Mouse (Mus musculus) midbrain, embryonic 16.5 days (tissue): ENCODE results near the gene Plekhh1. TPM values are rescaled to one million over a fixed set of nuclear protein-coding genes. Genes with fewer than 3 reads are reported as not detected.

ENCODE experiments used
- ATAC-seq: fragments of 200-750 bp; cut with Nextera tagmentation; 2 replicates; pipeline ENCODE4 v1.8.0; 2017; ENCODE audit warnings: moderate TSS enrichment
- H3K27ac ChIP-seq: fragments of 300-500 bp; sonication (generic); 2 replicates; pipeline ENCODE4 v1.5.1; 2014; ENCODE audit warnings: mild to moderate bottlenecking, low read length, mixed read lengths
- H3K27me3 ChIP-seq: fragments of 300-500 bp; sonication (generic); 2 replicates; pipeline ENCODE4 v1.6.1; 2014; ENCODE audit warnings: low read depth, low read length, mixed read lengths; ENCODE audit not compliant: control insufficient read depth, insufficient read depth
- H3K36me3 ChIP-seq: fragments of 300-500 bp; sonication (generic); 2 replicates; pipeline ENCODE4 v1.6.1; 2014; ENCODE audit warnings: mild to moderate bottlenecking, low read length, moderate library complexity, mixed read lengths; ENCODE audit not compliant: control insufficient read depth, insufficient read depth
- H3K4me1 ChIP-seq: fragments of 300-500 bp; sonication (generic); 2 replicates; pipeline ENCODE4 v1.6.1; 2014; ENCODE audit warnings: mild to moderate bottlenecking, low read length, mixed read lengths; ENCODE audit not compliant: control insufficient read depth, insufficient read depth
- H3K4me2 ChIP-seq: fragments of 300-500 bp; sonication (generic); 2 replicates; pipeline ENCODE4 v1.6.1; 2014; ENCODE audit warnings: mild to moderate bottlenecking, low read length, mixed read lengths
- H3K4me3 ChIP-seq: fragments of 300-500 bp; sonication (generic); 2 replicates; pipeline ENCODE4 v1.5.1; 2014; ENCODE audit warnings: low read depth, mild to moderate bottlenecking, low read length, moderate library complexity, mixed read lengths
- H3K9ac ChIP-seq: fragments of 300-500 bp; sonication (generic); 2 replicates; pipeline ENCODE4 v1.6.1; 2014; ENCODE audit warnings: low read depth, low read length, mixed read lengths
- H3K9me3 ChIP-seq: fragments of 300-500 bp; sonication (generic); replicated peaks from 2 replicates; pipeline ENCODE4 v1.6.1; 2014; ENCODE audit warnings: mild to moderate bottlenecking, low read length, mixed read lengths; ENCODE audit not compliant: control insufficient read depth, poor library complexity, severe bottlenecking
- WGBS: fragments of 180-500 bp; shearing (Covaris S2); extraction: QIAGEN DNeasy Blood & Tissue Kit; methylation state at CpG from one replicate; pipeline ENCODE4 v1.1.7; 2014; 5-methylcytosine and 5-hydroxymethylcytosine counted together
- polyA plus RNA-seq: library from polyadenylated mRNA; unstranded; fragments of >200 nt; fragmentation: Nextera tagmentation; extraction: Ambion mirVana; gene quantifications from 2 replicates; pipeline ENCODE4 v1.2.1, GENCODE M21; 2015

Gene Plekhh1
- polyA plus RNA-seq, 1 experiment from 2014 or later: 2.0 TPM

DNA sequence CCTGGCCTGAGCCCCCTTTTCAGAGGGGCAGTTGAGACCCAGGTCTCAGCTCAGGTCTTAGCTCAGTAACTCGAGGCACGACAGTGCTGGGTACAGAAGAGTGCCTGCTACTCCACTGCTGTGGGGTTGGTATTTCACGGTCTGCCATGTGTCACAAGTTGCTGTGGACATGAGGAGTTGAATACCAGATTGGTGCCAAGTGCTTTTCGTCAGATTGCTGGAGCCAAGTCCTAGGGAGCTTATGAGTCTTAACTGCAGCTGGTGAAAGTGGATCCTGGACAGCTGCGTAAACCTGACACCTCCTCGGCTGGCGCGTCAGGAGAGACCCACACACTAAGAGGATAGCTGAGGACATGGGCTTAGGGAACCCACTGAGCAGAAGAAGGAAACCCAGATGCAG is 15.7 kb downstream of the Plekhh1 start:
- H3K27me3 ChIP-seq: no peaks in the 10 kb centered on the region
- ATAC-seq: no peak

GRCm38 (mm10) chr12:79046171-79046570 is 17.2 kb downstream of the Plekhh1 start:
- Histone ChIP-seq H3K36me3 (no peaks in the 10 kb centered on the region), H3K4me2 (no peak overlapping the region), H3K9me3 (no peaks in the 10 kb centered on the region), H3K4me3 (no peak overlapping the region), H3K4me1 (no peaks in the 10 kb centered on the region), H3K27ac (no peak overlapping the region), H3K27me3 (no peaks in the 10 kb centered on the region), H3K9ac (no peak overlapping the region)
- WGBS: 76% methylated on average over 6 of the region's 6 CpGs
- ATAC-seq: no peak

More for the DNA sequence above, 15.7 kb downstream of the Plekhh1 start:
- Histone ChIP-seq H3K9me3 (no peaks in the 10 kb centered on the region), H3K36me3 (no peaks in the 10 kb centered on the region), H3K27ac (no peak overlapping the region), H3K4me3 (no peak overlapping the region), H3K4me2 (no peak overlapping the region), H3K4me1 (no peaks in the 10 kb centered on the region), H3K9ac (no peak overlapping the region)
- 92% methylated on average over 8 of the region's 8 CpGs for WGBS

DNA sequence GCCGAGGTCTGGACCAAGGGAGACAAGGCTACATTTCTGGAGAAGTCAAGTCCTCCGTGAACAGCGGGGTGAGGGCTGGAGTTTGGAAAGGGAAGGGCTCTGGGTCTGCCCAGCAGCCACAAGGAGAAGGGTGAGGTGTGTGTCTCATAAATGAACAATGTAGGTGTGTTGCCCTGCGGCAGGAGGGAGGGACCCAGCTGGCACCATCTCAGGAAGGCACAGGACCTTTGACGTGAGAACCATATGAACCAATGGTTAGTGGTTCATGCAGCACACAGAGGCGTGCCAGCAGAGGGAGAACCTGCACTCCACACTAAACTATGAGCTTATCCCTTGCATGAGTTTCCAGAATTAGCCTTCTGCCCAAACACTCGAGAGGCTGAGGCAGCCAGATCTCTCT is 18.2 kb downstream of the Plekhh1 start:
- H3K9ac ChIP-seq: no peak overlapping the region
- 0 out of 2 replicates have a peak, but pooled peaks cover 3% of the 10 kb centered on the region for H3K36me3 ChIP-seq
- H3K4me1 ChIP-seq: no peaks in the 10 kb centered on the region
- no peak for ATAC-seq
- no peaks in the 10 kb centered on the region for H3K27me3 ChIP-seq
- no peak overlapping the region for H3K27ac ChIP-seq
- H3K9me3 ChIP-seq: no peaks in the 10 kb centered on the region
- no peak overlapping the region for H3K4me2 ChIP-seq
- 94% methylated on average over 7 of the region's 7 CpGs for WGBS
- no peak overlapping the region for H3K4me3 ChIP-seq

- no peak overlapping the region for H3K27ac ChIP-seq
- no peak overlapping the region for H3K9ac ChIP-seq
- peaks cover 7% of the 10 kb centered on the region; the same call in 1 of the 2 replicates for H3K36me3 ChIP-seq
- WGBS: 82% methylated on average over 1 of the region's 1 CpGs
- no peak for ATAC-seq
- H3K9me3 ChIP-seq: no peaks in the 10 kb centered on the region
- no peaks in the 10 kb centered on the region for H3K4me1 ChIP-seq
- H3K4me2 ChIP-seq: no peak overlapping the region
- H3K27me3 ChIP-seq: no peaks in the 10 kb centered on the region
- H3K4me3 ChIP-seq: no peak overlapping the region
Measured at GRCm38 (mm10) chr12:79048898-79049297, 19.9 kb downstream of the Plekhh1 start.

DNA sequence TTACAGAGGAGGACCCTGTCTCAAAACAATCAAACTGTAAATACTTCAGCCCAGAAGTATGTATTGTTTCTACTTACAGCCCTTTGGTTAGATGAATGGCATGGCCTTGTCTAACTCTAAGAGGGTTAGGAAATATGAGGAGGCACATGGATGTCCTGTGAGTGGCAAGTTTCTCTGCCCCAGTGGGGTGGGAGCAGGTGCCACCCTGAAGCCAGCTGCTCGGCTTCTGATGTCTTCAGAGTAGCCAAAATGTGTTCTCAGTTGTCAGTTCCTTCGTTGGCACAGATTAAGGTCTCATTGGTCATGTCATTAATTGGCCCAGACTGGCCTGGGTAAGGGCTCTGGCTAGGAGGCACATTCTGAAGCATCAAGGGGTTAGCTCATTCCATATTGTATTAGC is 20.8 kb downstream of the Plekhh1 start:
- no peak overlapping the region for H3K4me2 ChIP-seq
- no peak overlapping the region for H3K9ac ChIP-seq
- no peaks in the 10 kb centered on the region for H3K4me1 ChIP-seq
- no peak overlapping the region for H3K27ac ChIP-seq
- H3K4me3 ChIP-seq: no peak overlapping the region
- no peaks in the 10 kb centered on the region for H3K9me3 ChIP-seq
- no peak for ATAC-seq
- WGBS: 73% methylated on average over 2 of the region's 2 CpGs
- H3K36me3 ChIP-seq: peaks cover 11% of the 10 kb centered on the region; the same call in 1 of the 2 replicates
- H3K27me3 ChIP-seq: no peaks in the 10 kb centered on the region

- Histone ChIP-seq H3K27me3 (no peaks in the 10 kb centered on the region), H3K9me3 (no peaks in the 10 kb centered on the region), H3K4me2 (no peak overlapping the region), H3K27ac (no peak overlapping the region), H3K9ac (no peak overlapping the region), H3K4me1 (no peaks in the 10 kb centered on the region), H3K4me3 (no peak overlapping the region), H3K36me3 (peaks cover 13% of the 10 kb centered on the region; the same call in 1 of the 2 replicates)
- ATAC-seq: no peak
- WGBS: 82% methylated on average over 3 of the region's 3 CpGs
Measured at GRCm38 (mm10) chr12:79050545-79051212, 21.7 kb downstream of the Plekhh1 start.

- 95% methylated on average over 2 of the region's 2 CpGs for WGBS
- ATAC-seq: no peak
- H3K9ac ChIP-seq: no peak overlapping the region
Measured at GRCm38 (mm10) chr12:79052073-79052472, 23.1 kb downstream of the Plekhh1 start.

DNA sequence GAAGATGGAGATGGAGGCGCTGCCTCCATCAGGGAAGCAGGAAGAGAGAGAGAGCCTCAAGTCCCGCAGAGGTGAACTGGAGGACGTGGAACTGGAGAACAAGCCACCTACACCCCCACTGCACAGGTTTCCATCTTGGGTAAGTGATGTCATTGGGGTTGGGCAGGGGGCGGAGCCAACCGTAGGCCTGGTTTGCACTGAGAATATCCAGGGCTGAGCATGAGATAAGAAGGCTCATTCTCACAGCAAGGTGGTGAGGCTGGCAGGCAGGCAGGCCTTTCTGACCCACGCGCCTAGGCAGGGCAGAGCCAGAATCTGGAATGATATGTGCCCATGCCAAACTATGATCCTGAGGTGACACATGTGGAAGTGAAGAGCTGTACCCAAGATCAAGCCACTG is 26.3 kb downstream of the Plekhh1 start:
- H3K36me3 ChIP-seq: peaks cover 17% of the 10 kb centered on the region; the same call in 1 of the 2 replicates
- H3K4me1 ChIP-seq: no peaks in the 10 kb centered on the region
- H3K9me3 ChIP-seq: no peaks in the 10 kb centered on the region
- no peaks in the 10 kb centered on the region for H3K27me3 ChIP-seq
- ATAC-seq: no peak
- H3K9ac ChIP-seq: no peak overlapping the region
- no peak overlapping the region for H3K4me2 ChIP-seq
- H3K27ac ChIP-seq: no peak overlapping the region
- 96% methylated on average over 7 of the region's 7 CpGs for WGBS
- H3K4me3 ChIP-seq: no peak overlapping the region

More at GRCm38 (mm10) chr12:79052073-79052472, 23.1 kb downstream of the Plekhh1 start:
- Histone ChIP-seq H3K36me3 (peaks cover 13% of the 10 kb centered on the region; the same call in 1 of the 2 replicates), H3K4me1 (no peaks in the 10 kb centered on the region), H3K4me3 (no peak overlapping the region), H3K4me2 (no peak overlapping the region), H3K27ac (no peak overlapping the region), H3K27me3 (no peaks in the 10 kb centered on the region), H3K9me3 (no peaks in the 10 kb centered on the region)

DNA sequence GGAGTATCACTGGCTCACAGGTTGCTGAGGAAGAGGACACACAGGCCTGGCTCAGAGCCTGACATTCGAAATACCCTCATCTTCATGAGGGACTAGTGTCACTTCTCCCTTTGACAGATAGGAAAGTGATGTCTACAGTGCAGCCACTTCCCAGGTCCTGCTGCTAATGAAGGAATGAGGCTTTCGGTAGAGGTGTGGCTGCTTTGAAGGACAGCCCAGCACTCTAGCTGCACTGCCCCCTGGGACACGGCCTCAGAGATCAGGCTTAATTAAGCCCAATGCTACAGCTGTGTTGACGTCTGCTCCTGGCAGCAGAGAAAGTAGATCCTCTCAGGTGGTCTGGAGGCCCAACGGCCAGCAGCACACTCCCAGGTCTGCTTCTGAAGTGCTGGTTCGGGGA is 30.6 kb downstream of the Plekhh1 start:
- no peak for ATAC-seq
- no peak overlapping the region for H3K27ac ChIP-seq
- H3K36me3 ChIP-seq: peaks cover 7% of the 10 kb centered on the region; the same call in 1 of the 2 replicates
- H3K4me3 ChIP-seq: no peak overlapping the region
- no peaks in the 10 kb centered on the region for H3K4me1 ChIP-seq
- WGBS: 77% methylated on average over 6 of the region's 6 CpGs
- no peak overlapping the region for H3K4me2 ChIP-seq
- no peaks in the 10 kb centered on the region for H3K27me3 ChIP-seq
- no peaks in the 10 kb centered on the region for H3K9me3 ChIP-seq
- no peak overlapping the region for H3K9ac ChIP-seq
